Mouse (Mus musculus): ENCODE measurements around the gene Krtap9-1. TPM values are rescaled to one million over a fixed set of nuclear protein-coding genes. Genes with fewer than 3 reads are reported as not detected.

The Krtap9-1 gene
- not detected in 4 replicates for total RNA-seq (2023; ENCODE audit: inconsistent age)

GRCm38 (mm10) chr11:99873089-99873488 lies at the start of gene Krtap9-1:
Gene Krtap9-1, plus strand, starts transcription at chr11:99873389.

GRCm38 (mm10) chr11:99837966-99838365 lies 35.2 kb upstream of the Krtap9-1 start, which contains the start of gene 2300003K06Rik:
Gene 2300003K06Rik, minus strand, starts transcription at chr11:99838066.

GRCm38 (mm10) chr11:99851508-99851907 lies 21.7 kb upstream of the Krtap9-1 start, which contains the start of gene Krtap4-16:
Gene Krtap4-16, minus strand, starts transcription at chr11:99851608.

GRCm38 (mm10) chr11:99857617-99858016 lies 15.6 kb upstream of the Krtap9-1 start, which contains the start of gene Gm11568:
Gene Gm11568, plus strand, starts transcription at chr11:99857917.

GRCm38 (mm10) chr11:99864176-99864575 lies 9.0 kb upstream of the Krtap9-1 start, which contains the start of gene Gm11559:
Gene Gm11559, plus strand, starts transcription at chr11:99864476.

GRCm38 (mm10) chr11:99878887-99879286 lies 5.7 kb downstream of the Krtap9-1 start, which contains the start of gene Gm11567:
Gene Gm11567, plus strand, starts transcription at chr11:99879187.

GRCm38 (mm10) chr11:99907620-99908019 lies 34.4 kb downstream of the Krtap9-1 start, which contains the start of gene Krtap31-1:
Gene Krtap31-1, plus strand, starts transcription at chr11:99907920.

GRCm38 (mm10) chr11:99914451-99914850 lies 41.3 kb downstream of the Krtap9-1 start, which contains the start of gene Gm11565:
Gene Gm11565, plus strand, starts transcription at chr11:99914751.

Other genes with a start within 250 kb of the Krtap9-1 start
- gene Krtap4-1, start 245.2 kb upstream of the Krtap9-1 start, total RNA-seq (2023; ENCODE audit: inconsistent age), result not detected in 4 replicates
- gene Krtap4-2, start 238.3 kb upstream of the Krtap9-1 start, total RNA-seq (2023; ENCODE audit: inconsistent age), result not detected in 4 replicates
- gene Krtap4-7, start 229.3 kb upstream of the Krtap9-1 start, total RNA-seq (2023; ENCODE audit: inconsistent age), result not detected in 4 replicates
- not detected in 4 replicates for gene Gm11555, start 223.2 kb upstream of the Krtap9-1 start, total RNA-seq (2023; ENCODE audit: inconsistent age)
- gene Gm11563, start 214.4 kb upstream of the Krtap9-1 start, total RNA-seq (2023; ENCODE audit: inconsistent age), result not detected in 4 replicates
- not detected in 4 replicates for gene Krtap4-6, start 207.4 kb upstream of the Krtap9-1 start, total RNA-seq (2023; ENCODE audit: inconsistent age)
- gene Gm14190, start 182.6 kb upstream of the Krtap9-1 start, total RNA-seq (2023; ENCODE audit: inconsistent age), result not detected in 4 replicates
- not detected in 4 replicates for gene Gm14180, start 139.1 kb upstream of the Krtap9-1 start, total RNA-seq (2023; ENCODE audit: inconsistent age)
- gene Gm11595, start 100.5 kb upstream of the Krtap9-1 start, total RNA-seq (2023; ENCODE audit: inconsistent age), result not detected in 4 replicates
- not detected in 4 replicates for gene Krtap4-8, start 92.7 kb upstream of the Krtap9-1 start, total RNA-seq (2023; ENCODE audit: inconsistent age)
- not detected in 4 replicates for gene Krtap4-9, start 88.2 kb upstream of the Krtap9-1 start, total RNA-seq (2023; ENCODE audit: inconsistent age)
- gene Gm11596, start 79.9 kb upstream of the Krtap9-1 start, total RNA-seq (2023; ENCODE audit: inconsistent age), result not detected in 4 replicates
- not detected in 4 replicates for gene Gm11569, start 74.5 kb upstream of the Krtap9-1 start, total RNA-seq (2023; ENCODE audit: inconsistent age)
- gene Gm11554, start 68.9 kb upstream of the Krtap9-1 start, total RNA-seq (2023; ENCODE audit: inconsistent age), result not detected in 4 replicates
- gene Krtap4-13, start 63.5 kb upstream of the Krtap9-1 start, total RNA-seq (2023; ENCODE audit: inconsistent age), result not detected in 4 replicates
- gene Gm11564, start 57.7 kb upstream of the Krtap9-1 start, total RNA-seq (2023; ENCODE audit: inconsistent age), result not detected in 4 replicates
- not detected in 4 replicates for gene 2300003K06Rik, start 35.3 kb upstream of the Krtap9-1 start, total RNA-seq (2023; ENCODE audit: inconsistent age)
- not detected in 4 replicates for gene Krtap4-16, start 21.8 kb upstream of the Krtap9-1 start, total RNA-seq (2023; ENCODE audit: inconsistent age)
- gene Gm11568, start 15.5 kb upstream of the Krtap9-1 start, total RNA-seq (2023; ENCODE audit: inconsistent age), result not detected in 4 replicates
- not detected in 4 replicates for gene Gm11559, start 8.9 kb upstream of the Krtap9-1 start, total RNA-seq (2023; ENCODE audit: inconsistent age)
- gene Gm11567, start 5.8 kb downstream of the Krtap9-1 start, total RNA-seq (2023; ENCODE audit: inconsistent age), result not detected in 4 replicates
- not detected in 4 replicates for gene Krtap31-1, start 34.5 kb downstream of the Krtap9-1 start, total RNA-seq (2023; ENCODE audit: inconsistent age)
- gene Gm11565, start 41.4 kb downstream of the Krtap9-1 start, total RNA-seq (2023; ENCODE audit: inconsistent age), result not detected in 4 replicates
- not detected in 4 replicates for gene Krtap31-2, start 62.9 kb downstream of the Krtap9-1 start, total RNA-seq (2023; ENCODE audit: inconsistent age)
- gene Krtap9-5, start 75.1 kb downstream of the Krtap9-1 start, total RNA-seq (2023; ENCODE audit: inconsistent age), result not detected in 4 replicates
- not detected in 4 replicates for gene Krtap29-1, start 105.7 kb downstream of the Krtap9-1 start, total RNA-seq (2023; ENCODE audit: inconsistent age)
- gene Krtap16-1, start 113.2 kb downstream of the Krtap9-1 start, total RNA-seq (2023; ENCODE audit: inconsistent age), result not detected in 4 replicates
- gene Krtap17-1, start 120.6 kb downstream of the Krtap9-1 start, total RNA-seq (2023; ENCODE audit: inconsistent age), result not detected in 4 replicates
- gene Krt33a, start 142.8 kb downstream of the Krtap9-1 start, total RNA-seq (2023; ENCODE audit: inconsistent age), result not detected in 4 replicates
- not detected in 4 replicates for gene Krt33b, start 156.5 kb downstream of the Krtap9-1 start, total RNA-seq (2023; ENCODE audit: inconsistent age)
- gene Krt34, start 168.2 kb downstream of the Krtap9-1 start, total RNA-seq (2023; ENCODE audit: inconsistent age), result not detected in 4 replicates
- gene Krt31, start 177.2 kb downstream of the Krtap9-1 start, total RNA-seq (2023; ENCODE audit: inconsistent age), result not detected in 4 replicates
- not detected in 4 replicates for gene Krt32, start 214.8 kb downstream of the Krtap9-1 start, total RNA-seq (2023; ENCODE audit: inconsistent age)
- not detected in 4 replicates for gene Krt35, start 222.9 kb downstream of the Krtap9-1 start, total RNA-seq (2023; ENCODE audit: inconsistent age)
- gene Krt36, start 232.2 kb downstream of the Krtap9-1 start, total RNA-seq (2023; ENCODE audit: inconsistent age), result not detected in 4 replicates
- gene Krt13, start 248.2 kb downstream of the Krtap9-1 start, total RNA-seq (2023; ENCODE audit: inconsistent age), result not detected in 4 replicates